Mouse (Mus musculus) G1E (cell line): ENCODE data around the gene Epha2.

ENCODE experiments used
- CTCF ChIP-seq: IDR thresholded peaks from 2 replicates; pipeline ENCODE4 v1.5.1; 2012; ENCODE audit warnings: low read depth, low read length, inconsistent platforms, mixed read lengths
- GATA1 ChIP-seq: IDR thresholded peaks from 2 replicates; pipeline ENCODE4 v1.6.1; 2012; ENCODE audit warnings: borderline replicate concordance, low read length, inconsistent platforms, mixed read lengths
- GATA2 ChIP-seq: IDR thresholded peaks from 2 replicates; pipeline ENCODE4 v1.6.1; 2012; ENCODE audit warnings: low read depth, low read length, inconsistent platforms, borderline replicate concordance
- POLR2AphosphoS5 ChIP-seq: IDR thresholded peaks from 2 replicates; pipeline ENCODE4 v1.6.1; 2012; ENCODE audit warnings: low read depth, low read length, inconsistent platforms; ENCODE audit not compliant: insufficient replicate concordance

- no peak for TF ChIP-seq CTCF
- no peak for TF ChIP-seq GATA1
- TF ChIP-seq POLR2AphosphoS5 = no peak
- no peak for TF ChIP-seq GATA2
These were observed 46.8 kb upstream of the Epha2 start for GRCm38 (mm10) chr4:141254234-141254633.
